Mouse (Mus musculus) myocyte (in vitro differentiated cells): ENCODE results near the gene Rps6kb1.

ENCODE experiments used
- E2F4 ChIP-seq: IDR thresholded peaks from one replicate; pipeline ENCODE4 v1.6.1; 2011; ENCODE audit warnings: mild to moderate bottlenecking, control low read depth, moderate library complexity; ENCODE audit not compliant: insufficient read depth
- MAX ChIP-seq: IDR thresholded peaks from one replicate; pipeline ENCODE4 v1.6.1; 2011; ENCODE audit warnings: low read depth, mild to moderate bottlenecking, control low read depth
- MYOG ChIP-seq, 3 experiments: IDR thresholded peaks; one replicate each; pipeline ENCODE4 v1.6.1; 2011; ENCODE audit warnings: control low read depth in 2 of 3, low read depth in 2 of 3, mild to moderate bottlenecking in 2 of 3; ENCODE audit not compliant: insufficient read length in 2 of 3, control insufficient read depth in 1 of 3, insufficient read depth in 1 of 3
- POLR2A ChIP-seq: IDR thresholded peaks from one replicate; pipeline ENCODE4 v1.6.1; 2011; ENCODE audit warnings: low read depth, mild to moderate bottlenecking, control low read depth, moderate library complexity; ENCODE audit not compliant: insufficient read length
- POLR2AphosphoS2 ChIP-seq: IDR thresholded peaks from one replicate; pipeline ENCODE4 v1.6.1; 2011; ENCODE audit warnings: low read depth, control low read depth; ENCODE audit not compliant: insufficient read length
- SRF ChIP-seq: IDR thresholded peaks from one replicate; pipeline ENCODE4 v1.6.1; 2011; ENCODE audit warnings: low read depth; ENCODE audit not compliant: control insufficient read depth, insufficient read length
- TCF12 ChIP-seq: IDR thresholded peaks from one replicate; pipeline ENCODE4 v1.6.1; 2011; ENCODE audit warnings: mild to moderate bottlenecking, control low read depth; ENCODE audit not compliant: poor library complexity, insufficient read depth, severe bottlenecking
- USF1 ChIP-seq: IDR thresholded peaks from one replicate; pipeline ENCODE4 v1.6.1; 2011; ENCODE audit warnings: low read depth, mild to moderate bottlenecking, control low read depth, moderate library complexity

- TF ChIP-seq MAX (no peak), POLR2A (no peak), POLR2AphosphoS2 (no peak), E2F4 (no peak), USF1 (no peak), TCF12 (no peak), SRF (no peak), MYOG (IDR thresholded peaks at IDR 0.05; ENCODE audit: control insufficient read depth in 1 of 3, insufficient read depth in 1 of 3, insufficient read length in 2 of 3, low read depth in 2 of 3) (no peak)
Measured at GRCm38 (mm10) chr11:86453991-86454390, 90.6 kb downstream of the Rps6kb1 start.
